Mouse (Mus musculus) layer of hippocampus, adult 2 months (tissue): ENCODE measurements around the gene Wars2. TPM values are rescaled to one million over a fixed set of nuclear protein-coding genes. Genes with fewer than 3 reads are reported as not detected.

Experiments
- DNase-seq, 2 experiments: peaks; one replicate each; pipeline ENCODE4 v3.0.0; 2022; ENCODE audit warnings: low spot score in 2 of 2
- H3K27ac ChIP-seq: fragments of 200-600 bp; 2 replicates; pipeline ENCODE4 v1.8.1; 2022
- H3K4me3 ChIP-seq: fragments of 200-600 bp; 2 replicates; pipeline ENCODE4 v1.8.1; 2022; ENCODE audit warnings: mild to moderate bottlenecking
- CTCF ChIP-seq: fragments of 200-600 bp; conservative IDR thresholded peaks from 2 replicates; pipeline ENCODE4 v1.8.1; 2022; ENCODE audit warnings: antibody characterized with exemption, mild to moderate bottlenecking, moderate library complexity
- long read RNA-seq, 2 experiments: library from polyadenylated mRNA; stranded (forward); transcript quantifications; one replicate each; pipeline ENCODE4 v2.0.0; 2021; ENCODE audit warnings: borderline mapping rate in 2 of 2
- total RNA-seq, 2 experiments: library from RNA; stranded (reverse); gene quantifications; 2 replicates each; pipeline ENCODE4 v1.2.3; 2021

The Wars2 gene
- 1 to 10 TPM; 9.0 to 9.5 TPM for total RNA-seq
- long read RNA-seq, experiment 1, full-length matches to known transcripts: 1 of 5 reads
- long read RNA-seq, experiment 1, partial matches to known transcripts: 1 of 5 reads
- long read RNA-seq, experiment 1, other reads (novel, unspliced or antisense): 3 of 5 reads
- long read RNA-seq, experiment 2, full-length matches to known transcripts: 3 of 4 reads
- long read RNA-seq, experiment 2, partial matches to known transcripts: 0 of 4 reads
- long read RNA-seq, experiment 2, other reads (novel, unspliced or antisense): 1 of 4 reads

GRCm38 (mm10) chr3:99140940-99141854 lies at the start of gene Wars2:
TSS of gene Wars2 (plus strand) at chr3:99141068.
- peak; percentile 54 for TF ChIP-seq CTCF
- Histone ChIP-seq H3K4me3 (peak within 1 kb of the TSS; percentile 68), H3K27ac (peak within 1 kb of the TSS; percentile 96)
- peak; percentile 93 for DNase-seq

- Histone ChIP-seq H3K27ac (no peak overlapping the region), H3K4me3 (no peak overlapping the region)
- no peak for DNase-seq
- no peak for TF ChIP-seq CTCF
These were observed 44.1 kb upstream of the Wars2 start for GRCm38 (mm10) chr3:99096816-99097215.

GRCm38 (mm10) chr3:99110353-99111213 lies 30.3 kb upstream of the Wars2 start:
- Histone ChIP-seq H3K4me3 (no peak overlapping the region), H3K27ac (no peak overlapping the region)
- TF ChIP-seq CTCF: no peak

GRCm38 (mm10) chr3:99111214-99111608 lies 29.7 kb upstream of the Wars2 start:
- Histone ChIP-seq H3K4me3 (no peak overlapping the region), H3K27ac (no peak overlapping the region)
- DNase-seq: no peak
- no peak for TF ChIP-seq CTCF

More at GRCm38 (mm10) chr3:99110353-99111213, 30.3 kb upstream of the Wars2 start:
- DNase-seq: no peak

- Histone ChIP-seq H3K4me3 (no peak overlapping the region), H3K27ac (no peak overlapping the region)
- DNase-seq: no peak
- no peak for TF ChIP-seq CTCF
These were observed 27.5 kb upstream of the Wars2 start for GRCm38 (mm10) chr3:99113266-99113837.

GRCm38 (mm10) chr3:99120942-99121341 lies 19.9 kb upstream of the Wars2 start:
- H3K4me3 ChIP-seq: no peak overlapping the region
- no peak overlapping the region for H3K27ac ChIP-seq
- no peak for TF ChIP-seq CTCF
- no peak for DNase-seq

- TF ChIP-seq CTCF: no peak
- no peak for DNase-seq
- Histone ChIP-seq H3K4me3 (no peak overlapping the region), H3K27ac (no peak overlapping the region)
These were observed 10.3 kb upstream of the Wars2 start for GRCm38 (mm10) chr3:99130521-99130920.

- no peak for TF ChIP-seq CTCF
- Histone ChIP-seq H3K4me3 (no peak overlapping the region), H3K27ac (no peak overlapping the region)
- DNase-seq: peak; percentile 11 to 49
These were observed 8.9 kb upstream of the Wars2 start for GRCm38 (mm10) chr3:99131973-99132372.

- Histone ChIP-seq H3K4me3 (no peak overlapping the region), H3K27ac (no peak overlapping the region)
- no peak for TF ChIP-seq CTCF
- no peak for DNase-seq
These were observed 7.0 kb upstream of the Wars2 start for GRCm38 (mm10) chr3:99133913-99134312.

- DNase-seq: no peak
- TF ChIP-seq CTCF: no peak
- H3K27ac ChIP-seq: no peak overlapping the region
- no peak overlapping the region for H3K4me3 ChIP-seq
These were observed 7.0 kb downstream of the Wars2 start for GRCm38 (mm10) chr3:99147886-99148285.

GRCm38 (mm10) chr3:99149035-99149434 lies 8.2 kb downstream of the Wars2 start:
- no peak for TF ChIP-seq CTCF
- H3K27ac ChIP-seq: no peak overlapping the region
- no peak for DNase-seq
- no peak overlapping the region for H3K4me3 ChIP-seq

- no peak for DNase-seq
- Histone ChIP-seq H3K27ac (no peak overlapping the region), H3K4me3 (no peak overlapping the region)
- no peak for TF ChIP-seq CTCF
These were observed 15.4 kb downstream of the Wars2 start for GRCm38 (mm10) chr3:99156286-99156685.
